Mouse (Mus musculus) layer of hippocampus, postnatal 14 days (tissue): ENCODE results near the gene Trp53rkb. TPM values are rescaled to one million over a fixed set of nuclear protein-coding genes. Genes with fewer than 3 reads are reported as not detected.
A peak's percentile ranks its signal among the peaks of the same experiment; 100 is the strongest.

Experiments
- DNase-seq, 2 experiments: peaks; one replicate each; pipeline ENCODE4 v3.0.0; 2021 to 2022; ENCODE audit warnings: low spot score in 2 of 2, mixed read lengths in 1 of 2
- total RNA-seq, 2 experiments: library from RNA; stranded (reverse); gene quantifications; 2 replicates each; pipeline ENCODE4 v1.2.3; 2021

Trp53rkb gene
- total RNA-seq, 2 experiments from 2014 or later = 5.2 to 6.7 TPM

GRCm38 (mm10) chr2:166793542-166794214 is 1.3 kb downstream of the Trp53rkb start:
- DNase-seq = peak; percentile 77 to 88

- no peak for DNase-seq
These were observed 7.5 kb downstream of the Trp53rkb start for GRCm38 (mm10) chr2:166799615-166800472.

GRCm38 (mm10) chr2:166800473-166800857 is 8.1 kb downstream of the Trp53rkb start:
- no peak for DNase-seq

- no peak for DNase-seq
These were observed 9.1 kb downstream of the Trp53rkb start for GRCm38 (mm10) chr2:166801436-166801835.

GRCm38 (mm10) chr2:166803298-166803697 is 11.0 kb downstream of the Trp53rkb start:
- no peak for DNase-seq

GRCm38 (mm10) chr2:166805250-166806172 is 13.2 kb downstream of the Trp53rkb start, which contains the start of gene Arfgef2:
Arfgef2 (plus strand) TSS chr2:166805588.
- peak; percentile 81 to 85 for DNase-seq

- no peak for DNase-seq
These were observed 13.9 kb downstream of the Trp53rkb start for GRCm38 (mm10) chr2:166806173-166806705.

- no peak for DNase-seq
These were observed 14.5 kb downstream of the Trp53rkb start for GRCm38 (mm10) chr2:166806813-166807212.

GRCm38 (mm10) chr2:166809499-166809898 is 17.2 kb downstream of the Trp53rkb start:
- no peak for DNase-seq

GRCm38 (mm10) chr2:166810821-166811220 is 18.5 kb downstream of the Trp53rkb start:
- DNase-seq = no peak

- no peak for DNase-seq
These were observed 26.3 kb downstream of the Trp53rkb start for GRCm38 (mm10) chr2:166818463-166819143.

GRCm38 (mm10) chr2:166819849-166820248 is 27.5 kb downstream of the Trp53rkb start:
- no peak for DNase-seq

GRCm38 (mm10) chr2:166820844-166821243 is 28.5 kb downstream of the Trp53rkb start:
- no peak for DNase-seq

- no peak for DNase-seq
These were observed 29.1 kb downstream of the Trp53rkb start for GRCm38 (mm10) chr2:166821406-166821805.

GRCm38 (mm10) chr2:166822119-166822826 is 29.9 kb downstream of the Trp53rkb start:
- no peak for DNase-seq

- DNase-seq = peak in 1 of 2 experiments; percentile 25
These were observed 30.6 kb downstream of the Trp53rkb start for GRCm38 (mm10) chr2:166822901-166823300.

GRCm38 (mm10) chr2:166824386-166824785 is 32.1 kb downstream of the Trp53rkb start:
- DNase-seq = no peak

- DNase-seq = no peak
These were observed 32.7 kb downstream of the Trp53rkb start for GRCm38 (mm10) chr2:166824998-166825397.

GRCm38 (mm10) chr2:166826491-166827224 is 34.3 kb downstream of the Trp53rkb start:
- no peak for DNase-seq
